Mouse (Mus musculus) cerebellum, postnatal 10 days (tissue): ENCODE measurements around the gene Crybb1.

Source experiments
- DNase-seq, 2 experiments: peaks; one replicate each; pipeline ENCODE4 v3.0.0; 2021; ENCODE audit warnings: mixed read lengths in 2 of 2

Gene Crybb1

DNA sequence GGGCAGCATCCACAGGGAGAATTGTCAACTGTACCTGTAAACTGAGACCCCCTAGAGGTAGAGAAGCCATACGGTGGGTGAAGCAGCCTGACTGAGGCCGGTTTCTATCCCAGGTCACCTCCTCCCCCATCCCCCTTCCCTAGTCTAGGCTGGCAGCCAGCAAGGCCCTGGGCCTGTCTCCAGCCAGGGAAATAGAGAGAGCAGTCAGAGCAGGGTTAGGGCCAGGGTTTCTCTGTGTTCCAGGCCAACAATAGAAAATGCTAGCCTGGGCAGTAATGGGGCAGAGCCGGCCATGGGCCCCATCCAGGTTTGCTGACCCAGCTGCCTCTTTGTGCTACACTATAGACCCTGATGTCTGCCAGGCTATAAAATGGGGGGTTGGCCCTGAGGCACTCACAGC is at the start of gene Crybb1:
TSS of gene Crybb1 (plus strand) at position 390 of the 400 bp plus-strand sequence.
- DNase-seq = peak; percentile 90 to 95

DNA sequence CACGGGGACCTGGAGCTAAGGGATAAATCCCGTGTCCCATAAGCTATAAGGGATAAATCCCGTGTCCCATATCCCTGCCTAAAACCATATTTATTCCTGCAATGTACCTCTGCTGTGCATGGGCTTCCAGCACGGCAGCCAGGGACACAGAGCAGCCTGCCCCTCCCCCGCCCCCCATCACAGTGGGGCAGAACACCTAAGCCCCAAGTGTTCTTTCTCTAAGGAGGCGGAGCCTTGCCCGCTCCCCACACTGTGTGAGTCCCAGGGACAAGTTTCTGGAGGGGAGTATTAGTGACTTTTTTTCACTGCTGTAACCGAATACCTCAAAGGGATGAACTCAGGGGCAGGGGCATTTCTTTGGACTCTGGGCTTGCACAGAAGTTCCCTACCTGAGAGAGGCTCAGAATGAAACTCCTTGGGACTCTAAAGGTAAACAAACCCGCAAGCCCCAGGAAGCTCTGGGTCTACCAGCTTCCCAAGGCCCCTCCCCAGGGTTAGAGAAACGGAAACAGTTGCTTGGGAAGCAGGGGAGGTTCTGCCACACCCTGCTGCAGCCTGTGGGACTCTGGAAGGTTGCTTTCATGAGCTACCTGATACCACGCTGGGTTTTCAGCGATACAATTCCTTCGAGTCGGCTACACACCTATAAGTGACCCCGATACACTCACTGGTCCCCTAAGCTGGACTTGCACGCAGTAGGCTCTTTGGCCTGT is 48.9 kb upstream of the Crybb1 start:
- no peak for DNase-seq

DNA sequence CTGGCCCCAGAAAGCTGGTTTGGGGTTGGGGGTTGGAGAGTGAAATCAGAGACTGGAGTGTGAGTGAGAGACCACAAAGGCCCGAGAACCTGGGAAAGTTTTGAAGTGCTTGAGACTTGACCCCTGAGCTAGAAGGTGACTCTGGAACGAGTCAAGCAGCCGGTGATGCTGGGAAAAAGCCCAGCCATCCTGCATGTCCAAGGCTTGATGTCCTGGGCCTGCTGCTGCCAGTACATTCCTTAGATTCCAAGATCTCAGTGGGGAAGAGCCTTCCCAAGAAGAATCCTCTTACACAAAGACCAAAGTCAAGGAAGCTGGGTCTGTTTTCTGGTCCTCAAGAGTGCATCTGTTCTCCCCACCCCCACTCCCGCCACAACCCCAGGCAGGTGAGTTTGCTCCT is 47.3 kb upstream of the Crybb1 start:
- DNase-seq = no peak

DNA sequence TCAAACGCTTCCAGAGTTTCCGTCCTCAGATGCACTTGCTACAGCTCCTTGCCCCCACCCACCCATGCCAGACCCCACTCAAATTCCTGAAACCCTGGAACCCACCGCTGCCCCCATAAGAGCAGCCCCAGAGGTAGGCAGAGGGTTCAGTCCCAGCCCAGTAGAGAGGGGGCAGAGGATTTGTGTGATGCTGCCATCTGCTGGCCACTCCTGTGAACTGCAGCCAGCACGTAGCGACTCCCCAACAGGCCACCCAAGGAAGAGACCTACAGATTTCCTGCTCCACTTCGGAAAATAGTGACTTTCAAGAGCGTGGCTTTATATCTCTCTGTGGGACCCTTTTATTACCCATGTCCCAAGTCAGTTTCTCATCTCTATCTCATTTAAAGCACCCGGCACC is 45.5 kb upstream of the Crybb1 start:
- peak; percentile 82 to 86 for DNase-seq

DNA sequence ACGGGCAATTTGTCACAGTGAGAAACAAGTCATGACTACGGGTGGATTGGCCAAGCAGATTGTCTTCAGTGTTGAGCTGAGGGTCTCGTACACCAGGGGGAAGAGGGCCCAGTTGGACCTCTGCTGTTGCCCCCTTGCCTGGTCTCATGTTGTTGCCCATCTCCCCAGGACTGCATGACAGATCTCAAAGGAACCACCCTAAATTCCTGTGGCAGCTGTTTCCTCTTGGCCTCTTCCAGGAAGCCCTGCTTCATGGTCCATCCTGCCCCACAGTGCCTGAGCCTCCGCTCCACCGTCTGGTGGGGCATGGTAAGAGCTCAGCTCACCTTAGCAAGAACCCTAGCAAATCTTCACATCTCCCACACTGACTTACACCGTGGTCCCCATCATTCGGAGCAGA is 43.7 kb upstream of the Crybb1 start:
- no peak for DNase-seq

DNA sequence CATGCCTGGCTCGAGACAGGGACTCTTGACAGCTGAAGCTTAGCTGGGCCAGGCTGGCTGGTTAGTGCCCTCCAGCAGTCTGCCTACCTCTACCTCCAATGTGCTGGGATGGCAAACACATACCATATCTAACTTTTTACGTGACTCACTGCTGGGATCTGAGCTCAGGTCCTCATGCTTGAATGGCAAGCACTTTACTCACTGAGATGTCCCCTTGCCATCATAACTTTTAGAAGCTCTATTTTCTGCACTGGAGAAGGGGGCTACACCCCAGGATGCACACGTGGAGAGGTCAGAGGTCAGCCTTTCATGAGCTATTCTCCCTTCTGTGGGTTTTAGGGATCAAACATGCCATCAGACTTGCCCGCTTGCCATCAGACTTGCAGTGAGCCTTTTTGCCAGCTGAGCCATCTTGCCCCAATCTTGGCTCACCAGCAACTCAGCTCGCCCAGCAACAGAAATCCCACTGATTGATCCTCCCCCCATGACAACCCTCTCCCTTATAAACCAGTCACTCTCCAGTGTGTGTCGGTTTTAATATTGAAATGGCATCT is 42.8 kb upstream of the Crybb1 start:
- DNase-seq = peak in 1 of 2 experiments; percentile 35

DNA sequence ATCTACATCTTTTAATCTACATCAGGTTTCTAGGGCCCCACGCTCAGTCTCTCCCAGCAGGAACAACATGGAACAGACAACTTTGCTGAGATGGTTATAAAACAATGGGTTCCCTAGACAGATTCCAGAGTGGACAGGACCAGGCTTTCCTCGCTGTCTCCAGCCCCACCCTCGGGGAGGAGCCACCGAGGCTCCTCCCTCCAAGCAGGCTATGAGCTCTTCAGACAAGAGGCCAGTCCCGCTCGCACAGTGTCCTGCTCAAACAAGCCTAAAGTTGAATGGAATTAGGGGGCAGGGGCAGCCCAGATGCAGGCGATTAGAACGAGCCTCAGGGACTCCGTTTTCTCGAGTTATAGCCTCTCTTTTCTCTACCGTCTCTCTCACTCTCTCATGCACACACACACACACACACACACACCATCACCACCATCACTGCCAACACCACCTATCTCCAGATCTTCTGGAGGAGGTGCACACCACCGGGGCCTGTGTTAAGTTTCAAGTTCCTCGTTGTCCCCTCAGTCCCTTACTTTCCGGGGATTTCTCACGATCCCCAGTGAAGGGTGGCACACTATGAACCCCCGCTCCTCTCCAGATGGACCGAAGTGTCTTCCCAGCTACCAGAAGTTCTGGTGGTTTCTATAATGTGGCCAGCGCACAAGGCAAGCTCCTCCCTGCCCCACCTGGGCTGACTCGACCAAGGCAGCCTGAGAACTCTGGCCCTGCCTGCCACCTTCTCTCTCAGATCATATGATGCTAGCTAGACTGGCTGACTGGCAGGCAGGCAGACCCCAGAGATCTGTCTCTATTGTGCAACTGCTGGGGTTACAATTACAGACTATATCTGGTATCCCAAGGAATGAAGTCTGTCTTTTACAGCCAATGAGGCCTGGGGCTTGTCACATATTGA is 42.0 kb upstream of the Crybb1 start:
- DNase-seq = peak; percentile 62 to 73

DNA sequence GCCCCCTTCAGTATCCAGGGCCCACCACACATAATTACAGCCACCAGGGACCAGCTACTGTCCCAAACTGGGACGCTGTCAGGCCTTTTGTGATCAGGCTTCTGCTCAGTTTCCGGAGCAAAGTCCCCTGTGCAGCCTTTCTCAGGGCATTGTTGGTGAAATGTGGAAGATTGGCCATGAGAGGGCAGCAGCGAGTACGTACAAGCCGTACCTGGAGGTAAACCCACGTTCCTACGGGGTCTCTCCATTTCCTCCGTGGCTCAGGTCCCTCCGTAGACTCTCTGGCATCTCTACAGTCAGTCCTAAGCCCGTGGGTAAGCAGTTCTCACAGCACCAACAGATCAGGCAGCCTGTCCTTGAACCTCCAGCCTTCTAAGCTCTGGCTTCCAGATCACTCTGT is 41.2 kb upstream of the Crybb1 start:
- peak; percentile 90 to 92 for DNase-seq

DNA sequence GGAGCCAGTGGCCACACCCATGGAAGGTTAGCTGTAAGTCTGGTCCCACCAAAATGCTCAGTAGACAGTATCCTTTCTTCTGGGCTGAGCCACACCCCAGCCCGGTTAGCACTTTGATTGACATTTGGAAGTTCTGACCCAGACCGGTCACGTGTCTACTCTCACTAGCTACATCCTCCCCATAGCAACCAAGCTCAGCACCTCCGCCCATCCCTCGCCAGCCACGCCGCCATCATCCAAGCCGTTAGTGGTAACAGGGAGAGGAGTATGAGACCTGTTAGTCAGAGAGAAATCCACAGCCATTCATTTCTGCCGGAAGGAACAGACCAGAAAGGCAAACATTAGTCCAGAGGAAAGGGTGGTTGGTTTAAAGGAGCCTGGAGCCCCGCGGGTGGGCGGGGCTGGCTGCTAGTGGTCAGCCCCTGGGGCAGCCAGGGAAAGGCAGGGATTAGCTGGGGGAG is 40.3 kb upstream of the Crybb1 start:
- peak; percentile 45 to 54 for DNase-seq

DNA sequence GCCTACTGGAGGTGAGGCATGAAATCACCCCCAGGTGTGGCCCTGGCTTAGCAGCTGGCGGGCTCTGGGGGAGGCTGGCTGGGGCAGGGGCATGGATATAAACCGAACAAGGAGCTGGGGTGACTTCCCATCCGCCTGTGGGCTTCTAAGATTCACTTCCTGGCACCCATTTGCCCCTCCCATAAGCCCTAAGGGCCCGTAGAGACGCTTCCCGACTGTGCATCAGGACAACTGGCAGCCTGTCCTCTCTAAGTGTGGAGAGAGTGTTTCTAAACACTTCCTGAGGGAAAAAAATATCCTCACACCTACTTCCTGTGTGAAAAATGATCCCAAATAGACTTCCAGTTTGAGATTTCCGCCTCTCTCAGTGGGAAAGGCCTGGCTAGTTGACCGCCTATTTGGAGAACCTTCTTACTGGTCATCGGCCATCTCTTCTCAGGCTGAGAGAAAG is 39.8 kb upstream of the Crybb1 start:
- DNase-seq = peak in 1 of 2 experiments; percentile 43

DNA sequence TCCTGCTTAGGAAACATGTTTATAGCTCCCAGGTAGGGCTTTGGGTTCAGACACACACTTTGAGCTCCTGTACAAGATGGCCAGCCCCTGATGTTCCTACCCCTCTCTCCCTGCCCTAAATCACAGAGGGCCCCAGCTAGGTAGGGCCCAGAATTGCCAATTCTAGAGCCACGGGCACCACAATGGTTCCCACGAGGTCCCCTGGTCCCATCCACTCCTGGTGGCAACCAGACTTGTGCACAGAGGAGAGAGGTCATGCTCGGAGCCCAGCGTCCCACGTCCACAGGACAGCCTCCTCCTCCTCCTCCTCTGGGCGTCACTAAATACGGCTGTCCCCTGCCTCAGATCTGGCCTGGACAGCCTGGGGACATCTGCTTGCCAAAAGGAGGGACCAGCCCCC is 39.3 kb upstream of the Crybb1 start:
- no peak for DNase-seq

DNA sequence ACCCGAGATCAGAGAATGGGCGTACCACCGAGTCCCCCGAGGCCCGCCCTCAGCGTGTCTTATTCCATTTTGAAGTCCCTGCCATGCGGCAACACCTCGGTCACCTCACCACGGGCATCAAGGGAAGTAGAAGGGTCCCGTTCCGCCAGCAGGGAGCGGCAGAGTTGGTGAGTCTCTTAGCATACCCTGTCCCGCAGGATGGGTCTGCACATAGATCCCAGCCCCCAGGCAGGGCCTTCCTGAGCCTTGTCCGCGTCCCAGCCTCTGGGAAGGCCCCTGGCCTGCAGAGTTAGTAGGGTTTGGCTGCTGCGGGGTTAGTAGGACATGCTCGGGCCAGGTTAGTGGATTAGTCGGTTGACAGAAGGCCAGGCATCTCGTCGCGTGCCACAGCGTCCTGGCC is 38.6 kb upstream of the Crybb1 start:
- peak; percentile 40 to 48 for DNase-seq

DNA sequence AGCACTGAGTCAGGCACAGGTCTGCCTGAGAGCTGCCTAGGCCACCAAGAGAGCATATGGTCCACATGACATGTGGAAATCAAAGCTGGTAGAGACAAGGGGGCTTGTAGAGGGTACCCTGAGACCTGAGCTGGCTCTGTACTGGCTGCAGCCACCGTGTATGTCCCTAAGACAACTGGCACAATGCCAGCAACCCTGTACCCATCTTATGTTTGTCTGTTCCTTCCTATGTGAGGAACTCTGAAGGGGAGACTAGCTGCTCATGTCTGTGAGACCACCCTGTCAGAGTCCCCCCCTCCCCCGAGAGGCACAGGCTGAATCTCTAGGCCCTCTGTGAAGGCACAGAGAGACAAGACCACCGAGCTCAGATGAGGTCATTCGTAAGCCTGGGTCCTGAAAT is 36.9 kb upstream of the Crybb1 start:
- DNase-seq = peak; percentile 35 to 53

DNA sequence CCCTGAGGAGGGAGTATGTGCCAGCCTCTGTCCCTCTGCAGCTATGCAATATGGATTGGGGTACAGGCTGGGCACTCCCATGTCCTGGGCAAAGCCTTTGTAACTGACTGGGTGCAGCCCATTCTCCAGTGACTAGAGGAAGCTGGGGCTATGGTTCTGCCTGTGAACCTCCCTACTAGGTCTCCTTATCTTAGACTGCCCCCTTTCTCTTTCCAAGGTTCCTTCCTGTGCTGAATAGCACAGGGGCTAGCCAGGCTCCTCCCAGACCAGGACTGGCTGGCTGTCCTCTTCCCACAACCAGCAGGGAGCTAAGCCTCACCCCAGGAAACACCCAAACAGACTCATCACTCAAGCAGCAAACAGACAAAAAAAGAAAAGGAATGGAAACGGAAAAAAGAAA is 36.2 kb upstream of the Crybb1 start:
- DNase-seq = no peak

DNA sequence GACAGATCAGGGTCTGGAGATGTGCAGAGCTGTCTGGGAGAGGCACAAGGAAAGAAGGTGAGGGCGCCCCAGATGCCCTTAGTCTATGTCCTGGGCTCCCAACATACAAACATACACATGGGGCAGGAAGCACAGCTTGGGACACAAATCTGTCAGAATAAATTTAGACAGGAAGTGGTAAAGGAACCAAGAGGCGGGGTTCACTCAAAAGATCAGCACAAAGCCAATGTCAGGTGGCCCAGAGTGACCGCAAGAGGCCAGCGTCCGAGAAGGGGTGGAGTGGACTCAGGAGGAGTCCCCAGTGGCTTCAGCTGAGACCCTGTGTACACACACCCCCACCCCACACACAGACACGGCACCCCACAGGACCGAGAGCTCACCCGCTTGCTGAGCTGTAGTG is 35.4 kb upstream of the Crybb1 start:
- no peak for DNase-seq

DNA sequence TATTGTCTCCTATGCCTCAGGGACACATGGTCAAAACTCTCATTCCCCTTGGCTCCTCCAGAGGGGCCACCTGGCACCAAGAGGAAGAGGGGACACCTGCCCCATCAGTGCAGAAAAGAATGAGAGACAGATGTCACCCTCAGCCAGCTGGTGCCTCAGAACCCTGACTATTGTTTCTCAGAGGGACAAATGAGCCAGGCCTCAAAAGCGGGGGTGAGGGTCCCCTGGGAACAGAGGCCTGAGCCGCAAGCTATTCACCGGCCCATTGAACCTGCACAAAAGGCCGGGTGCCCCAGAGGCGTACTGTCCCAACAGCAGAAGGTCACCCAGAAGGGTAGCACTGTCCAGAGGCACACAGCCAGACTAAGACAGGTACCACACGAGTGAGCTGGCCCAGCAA is 30.0 kb upstream of the Crybb1 start:
- DNase-seq = peak; percentile 45 to 51

DNA sequence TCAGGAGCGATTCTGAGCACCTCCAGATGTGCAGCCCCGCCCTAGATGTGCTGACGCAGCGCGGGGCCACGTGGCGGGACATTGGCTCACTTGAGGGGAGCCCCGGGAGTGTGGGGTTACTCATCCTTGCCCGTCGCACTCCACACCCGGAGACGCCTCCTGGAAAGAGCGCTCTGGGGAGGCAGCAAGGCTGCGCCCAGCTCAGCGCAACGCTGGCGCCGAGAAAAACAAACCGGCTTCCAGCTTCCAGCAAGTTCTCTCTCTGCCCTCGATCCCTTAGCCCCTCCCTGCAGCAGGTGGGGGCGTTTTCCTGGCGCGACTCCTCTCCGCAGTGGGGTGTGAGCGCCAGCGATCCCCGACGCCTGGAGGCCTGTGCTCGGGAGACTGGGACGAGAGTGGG is 28.3 kb upstream of the Crybb1 start:
- DNase-seq = peak; percentile 72 to 75

DNA sequence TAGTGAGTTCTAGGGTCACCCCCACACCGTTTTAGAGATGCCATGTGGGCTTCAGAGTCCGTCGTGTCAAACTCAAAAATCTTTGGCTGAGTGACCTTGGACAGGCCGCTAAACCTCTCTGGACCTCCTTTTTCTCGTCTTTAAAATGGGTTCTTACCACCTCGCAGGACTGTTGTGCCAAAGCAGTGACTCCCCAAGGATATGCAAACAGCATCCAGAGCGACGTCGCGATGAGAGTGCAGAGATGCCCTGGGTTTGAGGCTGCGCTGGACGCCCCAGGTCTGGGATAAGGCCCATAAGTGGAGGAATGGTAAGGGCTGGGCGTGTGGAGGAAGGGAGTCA is 27.7 kb upstream of the Crybb1 start:
- no peak for DNase-seq

DNA sequence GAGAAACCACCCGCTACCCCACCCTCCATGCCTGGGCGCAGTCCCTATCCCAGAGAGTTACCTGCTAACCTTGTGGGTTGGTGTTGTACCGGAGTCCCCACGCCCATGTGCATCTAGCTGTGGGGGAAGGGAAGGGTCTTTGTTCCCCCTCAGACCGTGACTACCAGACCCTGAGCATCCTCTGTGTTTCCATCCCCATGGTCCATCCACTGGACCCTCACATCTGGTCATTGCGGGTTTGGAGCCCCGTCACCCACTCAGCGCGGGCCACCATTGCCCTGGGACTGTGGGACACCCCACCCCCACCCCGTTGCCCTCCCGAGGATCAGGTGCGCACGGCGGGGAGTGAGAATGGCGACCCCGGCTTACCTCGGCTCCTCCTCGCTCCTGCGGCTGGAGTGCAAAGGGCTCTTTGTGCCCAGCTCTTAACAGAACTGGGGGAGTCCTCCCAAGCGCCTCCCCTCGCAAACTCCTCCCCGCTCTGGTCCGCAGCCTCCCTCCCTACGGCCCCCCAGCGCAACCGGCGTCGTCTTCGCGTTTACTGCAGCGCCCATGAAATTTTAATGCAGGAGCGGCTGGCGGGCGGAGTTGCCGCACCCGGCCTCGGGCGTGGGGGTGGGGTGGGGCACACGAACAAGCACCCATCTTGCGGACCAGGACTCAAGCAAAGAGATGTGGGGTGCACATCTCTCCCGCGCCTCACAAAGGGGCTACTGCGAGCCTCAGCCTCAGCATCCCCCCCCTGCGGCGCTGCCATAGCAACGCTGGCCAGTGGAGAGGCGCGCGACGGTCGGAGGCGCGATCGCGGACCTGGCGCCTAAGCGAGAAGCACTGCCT is 27.2 kb upstream of the Crybb1 start:
- DNase-seq = peak; percentile 87 to 91

DNA sequence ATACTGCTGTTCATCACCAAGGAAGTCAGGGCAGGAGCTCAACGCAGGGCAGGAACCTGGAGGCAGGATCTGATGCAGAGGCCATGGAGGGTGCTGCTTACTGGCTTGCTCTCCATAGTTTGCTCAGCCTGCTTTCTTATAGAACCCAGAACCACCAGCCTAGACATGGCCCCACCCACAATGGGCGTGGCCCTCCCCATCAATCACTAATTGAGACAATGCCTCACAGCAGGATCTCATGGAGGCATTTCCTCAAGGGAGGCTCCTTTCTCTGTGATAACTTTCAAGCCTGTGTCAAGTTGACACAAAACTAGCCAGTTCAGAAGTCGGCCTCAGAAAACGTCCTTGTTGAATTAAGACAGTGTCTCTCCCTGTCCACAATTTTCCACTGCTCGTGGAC is 19.8 kb upstream of the Crybb1 start:
- no peak for DNase-seq

DNA sequence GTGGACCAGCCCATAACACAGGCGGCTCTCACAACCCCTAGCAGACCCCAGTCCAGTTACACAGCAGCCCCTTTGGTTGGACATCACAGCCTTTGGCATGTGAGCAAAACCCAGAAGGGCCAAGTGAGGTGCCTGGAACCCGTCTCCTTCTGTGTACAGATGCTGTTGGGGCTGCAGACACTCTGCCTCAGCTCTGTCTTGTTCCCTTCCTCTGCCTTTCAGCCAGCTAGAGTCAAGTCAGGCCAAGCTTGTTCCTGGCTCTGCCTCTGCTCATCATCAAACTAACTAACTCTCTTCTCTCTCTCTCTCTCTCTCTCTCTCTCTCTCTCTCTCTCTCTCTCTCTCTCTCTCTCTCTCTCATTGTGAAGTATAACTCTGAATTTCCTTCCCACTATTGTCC is 19.0 kb upstream of the Crybb1 start:
- no peak for DNase-seq

DNA sequence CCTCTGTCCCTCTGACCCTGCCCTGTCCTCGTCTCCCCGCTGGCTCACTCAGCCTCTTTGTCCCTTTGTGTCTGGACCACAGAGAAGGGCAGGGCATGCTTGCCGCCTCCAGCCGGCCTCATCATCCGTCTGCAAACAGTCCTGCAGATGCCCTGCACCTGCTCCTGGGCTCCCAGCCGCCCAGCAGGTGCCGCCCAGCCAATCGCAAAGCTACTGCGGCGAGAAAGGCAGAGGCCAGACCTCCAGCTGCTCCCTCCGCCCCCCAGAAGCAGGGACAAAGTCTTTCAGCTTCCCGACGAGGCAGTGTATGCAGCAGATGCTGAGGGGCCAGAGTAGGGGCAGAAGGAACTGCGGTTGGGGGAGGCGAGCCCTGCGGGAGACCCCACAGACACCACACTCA is 18.2 kb upstream of the Crybb1 start:
- peak; percentile 81 to 89 for DNase-seq
